Mouse (Mus musculus): ENCODE results near the gene Acad12. TPM values are rescaled to one million over a fixed set of nuclear protein-coding genes. Genes with fewer than 3 reads are reported as not detected.

Acad12 gene
- polyA plus RNA-seq, 1 experiment = 47.0 TPM

DNA sequence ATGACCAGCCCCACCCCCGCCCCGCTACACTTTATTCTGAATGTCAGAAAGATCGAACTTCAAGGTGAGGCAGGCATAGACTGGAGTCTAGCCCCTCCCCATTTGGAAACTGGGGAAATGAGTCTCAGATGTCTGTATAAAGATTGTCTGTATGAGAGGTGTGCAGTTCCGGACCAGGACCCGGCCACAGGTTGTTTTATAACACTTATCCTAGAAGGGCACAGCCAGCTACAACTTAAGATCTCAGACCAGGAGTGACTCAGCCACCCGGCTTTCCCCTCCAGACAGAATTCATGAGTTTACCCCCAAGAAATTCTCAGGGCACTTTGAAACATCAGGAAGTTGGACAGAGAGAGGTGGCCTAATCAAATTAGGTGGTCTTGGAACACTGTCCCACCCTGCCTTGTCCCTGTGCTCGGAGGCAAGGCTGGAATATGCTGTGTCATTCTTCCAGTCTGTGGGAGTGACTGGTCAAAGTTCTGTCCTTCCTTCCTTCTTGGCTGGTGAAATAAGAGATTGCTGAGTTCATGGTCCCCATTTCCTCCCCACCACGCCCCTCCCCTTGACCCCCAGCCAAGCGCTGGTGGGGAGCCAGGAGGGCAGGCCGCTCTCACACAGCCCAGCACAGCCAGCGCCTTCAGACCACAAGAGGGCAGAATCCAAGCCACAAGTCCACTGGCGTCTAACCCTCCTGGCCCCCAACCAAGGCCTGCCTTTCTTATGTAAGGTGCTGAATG, 34.8 kb downstream of the Acad12 start:
- peaks cover 2% of the 10 kb centered on the region; the same call in 1 of the 2 replicates for H3K36me3 ChIP-seq (ENCODE audit: control insufficient read depth, insufficient read depth, low read length)
- H3K4me1 ChIP-seq (ENCODE audit: control insufficient read depth, insufficient read depth, low read length) = peaks cover 13% of the 10 kb centered on the region
- peak; percentile 83 for TF ChIP-seq CTCF (conservative IDR thresholded peaks at IDR 0.05; ENCODE audit: insufficient read depth, insufficient read length, low read depth, low read length)
- TF ChIP-seq POLR2A (IDR thresholded peaks at IDR 0.05; ENCODE audit: low read depth, low read length) = no peak
- WGBS = 22% methylated on average over 12 of the region's 12 CpGs
- peak overlapping the region; percentile 94 for H3K27ac ChIP-seq (ENCODE audit: insufficient read depth, low read depth, low read length)
- H3K27me3 ChIP-seq (replicated peaks; ENCODE audit: control insufficient read depth, insufficient read depth, low read length) = no peaks in the 10 kb centered on the region
- peak; percentile 99 for DNase-seq
- H3K4me3 ChIP-seq (ENCODE audit: insufficient read depth, low read depth, low read length) = peak overlapping the region; percentile 3; the same call in 1 of the 2 replicates

DNA sequence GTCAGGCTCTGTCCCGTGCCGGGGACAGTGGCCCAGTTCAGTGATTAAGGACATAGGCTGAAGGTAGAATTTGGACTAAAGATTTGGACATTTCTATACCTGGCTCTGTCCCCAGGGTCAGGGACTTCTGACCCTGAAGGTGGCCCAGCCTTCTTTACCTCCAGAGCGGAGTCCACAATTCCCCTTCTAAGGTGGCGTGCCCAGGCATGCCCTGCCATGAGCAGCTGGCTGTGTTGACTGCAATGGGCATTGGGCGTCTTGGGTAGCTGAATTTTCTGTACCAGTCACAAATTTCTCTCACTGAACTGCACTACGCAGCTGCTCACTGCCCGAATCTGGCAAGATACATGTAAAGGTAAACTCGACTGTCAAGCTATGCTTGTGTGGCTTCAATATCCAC, 36.8 kb downstream of the Acad12 start:
- H3K27ac ChIP-seq (ENCODE audit: insufficient read depth, low read depth, low read length) = no peak overlapping the region
- DNase-seq = no peak

DNA sequence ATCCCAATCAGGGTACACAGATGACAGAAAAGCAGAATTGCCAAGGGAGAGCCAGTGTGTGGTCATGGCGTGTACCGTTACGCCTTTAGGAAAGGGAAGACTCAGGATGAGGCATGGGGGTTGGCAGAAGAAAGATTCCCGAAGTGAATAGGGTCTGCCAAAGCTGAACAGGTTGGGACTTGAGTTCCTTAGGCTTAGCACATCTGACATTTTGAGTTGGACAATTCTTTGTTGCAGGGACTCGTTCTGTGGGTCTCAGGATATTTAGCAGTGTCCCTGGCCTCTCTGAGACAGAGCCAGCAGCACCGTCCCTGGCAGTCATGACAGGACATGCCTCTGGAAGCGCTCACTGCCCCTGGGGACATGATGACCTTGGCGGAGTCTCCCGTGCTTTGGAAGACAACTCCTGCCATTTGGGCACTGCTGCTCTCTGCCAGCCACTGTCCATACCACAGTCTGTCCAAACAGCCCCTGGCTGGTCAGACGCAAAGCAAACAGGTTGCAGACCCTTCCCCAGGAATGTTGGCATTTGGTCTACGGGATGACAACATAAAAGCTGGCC, 41.7 kb downstream of the Acad12 start:
- H3K4me3 ChIP-seq (ENCODE audit: insufficient read depth, low read depth, low read length) = no peak overlapping the region
- no peaks in the 10 kb centered on the region for H3K4me1 ChIP-seq (ENCODE audit: control insufficient read depth, insufficient read depth, low read length)
- TF ChIP-seq CTCF (conservative IDR thresholded peaks at IDR 0.05; ENCODE audit: insufficient read depth, insufficient read length, low read depth, low read length) (no peak), POLR2A (IDR thresholded peaks at IDR 0.05; ENCODE audit: low read depth, low read length) (no peak)
- WGBS = 73% methylated on average over 11 of the region's 11 CpGs
- no peak overlapping the region for H3K27ac ChIP-seq (ENCODE audit: insufficient read depth, low read depth, low read length)
- H3K36me3 ChIP-seq (ENCODE audit: control insufficient read depth, insufficient read depth, low read length) = peaks cover 2% of the 10 kb centered on the region; the same call in 1 of the 2 replicates
- no peaks in the 10 kb centered on the region for H3K27me3 ChIP-seq (replicated peaks; ENCODE audit: control insufficient read depth, insufficient read depth, low read length)
- no peak for DNase-seq

More for the DNA sequence above, 36.8 kb downstream of the Acad12 start:
- Histone ChIP-seq H3K4me1 (ENCODE audit: control insufficient read depth, insufficient read depth, low read length) (peaks cover 13% of the 10 kb centered on the region), H3K4me3 (ENCODE audit: insufficient read depth, low read depth, low read length) (no peak overlapping the region), H3K27me3 (replicated peaks; ENCODE audit: control insufficient read depth, insufficient read depth, low read length) (no peaks in the 10 kb centered on the region), H3K36me3 (ENCODE audit: control insufficient read depth, insufficient read depth, low read length) (peaks cover 2% of the 10 kb centered on the region; the same call in 1 of the 2 replicates)
- WGBS = 80% methylated on average over 8 of the region's 8 CpGs
- no peak for TF ChIP-seq POLR2A (IDR thresholded peaks at IDR 0.05; ENCODE audit: low read depth, low read length)
- TF ChIP-seq CTCF (conservative IDR thresholded peaks at IDR 0.05; ENCODE audit: insufficient read depth, insufficient read length, low read depth, low read length) = no peak

DNA sequence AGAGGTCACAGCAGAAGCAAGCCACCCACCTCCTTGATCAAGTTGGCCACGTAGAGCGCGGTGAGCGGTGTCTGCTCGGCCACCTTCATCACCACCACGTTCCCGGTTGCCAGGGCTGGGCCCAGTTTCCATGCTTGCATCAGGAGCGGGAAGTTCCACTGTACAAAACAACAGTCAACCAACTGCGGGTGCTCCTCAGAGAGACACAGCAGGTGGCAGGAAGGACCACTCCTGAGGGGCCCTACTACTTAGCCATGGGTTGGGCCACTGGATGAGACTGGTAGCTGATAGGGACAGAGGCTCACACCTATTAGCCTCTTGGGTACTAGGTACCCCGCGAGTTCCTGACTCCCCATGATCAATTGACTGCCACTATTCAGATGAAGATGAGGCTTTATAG, 42.9 kb downstream of the Acad12 start:
- H3K36me3 ChIP-seq (ENCODE audit: control insufficient read depth, insufficient read depth, low read length) = peaks cover 2% of the 10 kb centered on the region; the same call in 1 of the 2 replicates
- no peak for TF ChIP-seq CTCF (conservative IDR thresholded peaks at IDR 0.05; ENCODE audit: insufficient read depth, insufficient read length, low read depth, low read length)
- TF ChIP-seq POLR2A (IDR thresholded peaks at IDR 0.05; ENCODE audit: low read depth, low read length) = no peak
- no peak for DNase-seq

GRCm38 (mm10) chr5:121574145-121574544, 44.6 kb downstream of the Acad12 start:
- TF ChIP-seq CTCF (conservative IDR thresholded peaks at IDR 0.05; ENCODE audit: insufficient read depth, insufficient read length, low read depth, low read length) (no peak), POLR2A (IDR thresholded peaks at IDR 0.05; ENCODE audit: low read depth, low read length) (no peak)
- no peaks in the 10 kb centered on the region for H3K36me3 ChIP-seq (ENCODE audit: control insufficient read depth, insufficient read depth, low read length)
- no peak overlapping the region for H3K4me3 ChIP-seq (ENCODE audit: insufficient read depth, low read depth, low read length)
- WGBS = 76% methylated on average over 13 of the region's 13 CpGs
- H3K27ac ChIP-seq (ENCODE audit: insufficient read depth, low read depth, low read length) = no peak overlapping the region
- DNase-seq = no peak
- H3K27me3 ChIP-seq (replicated peaks; ENCODE audit: control insufficient read depth, insufficient read depth, low read length) = no peaks in the 10 kb centered on the region
- H3K4me1 ChIP-seq (ENCODE audit: control insufficient read depth, insufficient read depth, low read length) = no peaks in the 10 kb centered on the region; the same call in 1 of the 2 replicates

More for the DNA sequence above, 42.9 kb downstream of the Acad12 start:
- 96% methylated on average over 11 of the region's 11 CpGs for WGBS
- Histone ChIP-seq H3K4me3 (ENCODE audit: insufficient read depth, low read depth, low read length) (no peak overlapping the region), H3K4me1 (ENCODE audit: control insufficient read depth, insufficient read depth, low read length) (no peaks in the 10 kb centered on the region), H3K27ac (ENCODE audit: insufficient read depth, low read depth, low read length) (no peak overlapping the region), H3K27me3 (replicated peaks; ENCODE audit: control insufficient read depth, insufficient read depth, low read length) (no peaks in the 10 kb centered on the region)

GRCm38 (mm10) chr5:121570787-121571186, 48.0 kb downstream of the Acad12 start:
- Histone ChIP-seq H3K4me3 (ENCODE audit: insufficient read depth, low read depth, low read length) (no peak overlapping the region), H3K4me1 (ENCODE audit: control insufficient read depth, insufficient read depth, low read length) (peaks cover 11% of the 10 kb centered on the region; the same call in 1 of the 2 replicates), H3K27ac (ENCODE audit: insufficient read depth, low read depth, low read length) (no peak overlapping the region), H3K27me3 (replicated peaks; ENCODE audit: control insufficient read depth, insufficient read depth, low read length) (no peaks in the 10 kb centered on the region), H3K36me3 (ENCODE audit: control insufficient read depth, insufficient read depth, low read length) (no peaks in the 10 kb centered on the region)
- no peak for TF ChIP-seq POLR2A (IDR thresholded peaks at IDR 0.05; ENCODE audit: low read depth, low read length)
- TF ChIP-seq CTCF (conservative IDR thresholded peaks at IDR 0.05; ENCODE audit: insufficient read depth, insufficient read length, low read depth, low read length) = no peak
- WGBS = 26% methylated on average over 1 of the region's 1 CpGs
- peak; percentile 56 for DNase-seq

DNA sequence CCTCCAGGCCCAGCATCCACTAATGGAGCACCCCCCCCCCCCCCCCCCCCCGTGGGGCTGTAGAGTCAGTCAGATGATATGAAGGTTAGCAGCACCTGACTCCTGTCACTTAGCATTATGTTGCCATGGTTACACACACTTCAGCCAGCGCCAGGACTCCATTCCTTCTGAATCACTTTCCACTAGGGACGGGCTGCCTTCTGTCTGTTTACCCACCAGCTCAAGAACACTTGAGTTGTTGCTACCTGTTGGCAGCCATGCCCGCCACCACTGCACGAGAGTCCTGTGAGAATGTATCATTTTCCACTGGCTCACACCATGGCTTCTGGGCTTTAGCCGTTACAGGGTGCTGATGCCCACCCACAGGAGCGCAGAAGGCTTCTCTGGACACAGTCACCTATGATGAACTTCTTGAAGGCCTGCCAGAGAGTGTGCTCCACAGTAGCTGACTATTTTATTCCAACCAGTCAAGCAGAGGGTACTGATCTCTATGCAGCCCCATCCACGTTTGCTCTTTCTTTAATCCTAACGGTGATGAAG, 48.8 kb downstream of the Acad12 start:
- no peaks in the 10 kb centered on the region for H3K27me3 ChIP-seq (replicated peaks; ENCODE audit: control insufficient read depth, insufficient read depth, low read length)
- H3K27ac ChIP-seq (ENCODE audit: insufficient read depth, low read depth, low read length) = no peak overlapping the region
- DNase-seq = no peak
- TF ChIP-seq POLR2A (IDR thresholded peaks at IDR 0.05; ENCODE audit: low read depth, low read length) = no peak
- TF ChIP-seq CTCF (conservative IDR thresholded peaks at IDR 0.05; ENCODE audit: insufficient read depth, insufficient read length, low read depth, low read length) = no peak
- no peaks in the 10 kb centered on the region for H3K36me3 ChIP-seq (ENCODE audit: control insufficient read depth, insufficient read depth, low read length)
- peaks cover 11% of the 10 kb centered on the region; the same call in 1 of the 2 replicates for H3K4me1 ChIP-seq (ENCODE audit: control insufficient read depth, insufficient read depth, low read length)
- H3K4me3 ChIP-seq (ENCODE audit: insufficient read depth, low read depth, low read length) = no peak overlapping the region
- 80% methylated on average over 9 of the region's 9 CpGs for WGBS
